Comparison of ENCODE assay signal across 21 mouse cellular contexts in the genomic region with DNA sequence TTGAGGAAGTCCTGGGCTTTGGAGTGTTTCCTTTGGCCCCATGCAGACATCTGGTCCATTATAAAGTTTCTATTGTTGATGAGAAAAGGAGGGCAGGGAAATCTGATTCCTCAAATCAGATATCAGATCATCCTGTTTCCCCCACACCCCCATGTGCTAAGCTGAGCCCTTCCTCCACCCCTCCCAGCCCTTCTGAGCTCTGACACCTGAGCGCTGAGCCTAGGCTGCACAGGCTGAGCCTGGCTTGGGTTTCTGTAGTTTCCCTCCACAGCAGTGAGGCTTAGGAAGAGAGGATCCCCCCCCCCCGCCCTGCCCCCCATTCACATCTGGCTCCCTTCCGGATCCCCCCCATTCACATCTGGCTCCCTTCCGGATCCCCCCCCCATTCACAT. TPM values are rescaled to one million over a fixed set of nuclear protein-coding genes. Genes with fewer than 3 reads are reported as not detected.
DNase-seq lines count a peak whose midpoint lies in the region; ATAC-seq and TF ChIP-seq lines count a peak whose summit lies in the region.
"Had no signal": no experiment of that assay in that cellular context is flagged by ENCODE, and none has a peak within 500 bp of the region (broad histone marks: within the 10 kb centered on the region; RNA-seq: fewer than 3 reads in every experiment).

No protein-coding gene starts in this region.

- ATAC-seq in intestine, embryonic 14.5 days (replicated peaks; ENCODE audit: low FRiP score, low TSS enrichment, low read depth) = no peak
- no peak for ATAC-seq in intestine, embryonic 16.5 days
- no peak for ATAC-seq in stomach, embryonic 15.5 days (ENCODE audit: insufficient read depth, low FRiP score, low read depth)
- ATAC-seq in stomach, postnatal 0 days (ENCODE audit: low FRiP score, low TSS enrichment) = no peak
- ATAC-seq in limb, embryonic 13.5 days (ENCODE audit: low FRiP score, low read depth) = peak; percentile 61; the same call in 1 of the 2 replicates
- ATAC-seq in midbrain, embryonic 15.5 days (replicated peaks) = no peak
- ATAC-seq: CD4-positive, CD25-positive, alpha-beta regulatory T cell, adult 4 months; forebrain, embryonic 14.5 days; inflammation-experienced regulatory T-cells, adult 6 months; lung, postnatal 0 days had no signal

- no peaks in the 10 kb centered on the region for H3K27me3 ChIP-seq in intestine, embryonic 14.5 days (replicated peaks; ENCODE audit: control insufficient read depth, insufficient read depth, low read length)
- H3K27me3 ChIP-seq in intestine, embryonic 16.5 days (replicated peaks; ENCODE audit: control insufficient read depth, insufficient read depth, low read length) = no peaks in the 10 kb centered on the region
- H3K27me3 ChIP-seq in stomach, embryonic 15.5 days (replicated peaks) = no peaks in the 10 kb centered on the region
- H3K27me3 ChIP-seq in stomach, postnatal 0 days (ENCODE audit: control insufficient read depth, insufficient read depth, low read length) = no peaks in the 10 kb centered on the region
- H3K27me3 ChIP-seq in limb, embryonic 13.5 days = no peaks in the 10 kb centered on the region
- no peaks in the 10 kb centered on the region for H3K27me3 ChIP-seq in midbrain, embryonic 15.5 days (replicated peaks)
- H3K27me3 ChIP-seq: heart, embryonic 12.5 days; limb, embryonic 15.5 days; liver, embryonic 15.5 days; midbrain, embryonic 12.5 days; neural tube, embryonic 15.5 days had no signal

- peaks cover 11% of the 10 kb centered on the region for H3K4me1 ChIP-seq in intestine, embryonic 14.5 days (replicated peaks; ENCODE audit: control insufficient read depth, insufficient read depth, low read length)
- 0 out of 2 replicates have a peak, but pooled peaks cover 2% of the 10 kb centered on the region for H3K4me1 ChIP-seq in intestine, embryonic 16.5 days (ENCODE audit: control insufficient read depth, insufficient read depth, low read length)
- H3K4me1 ChIP-seq in stomach, embryonic 15.5 days = peaks cover 11% of the 10 kb centered on the region; the same call in 1 of the 2 replicates
- H3K4me1 ChIP-seq in stomach, postnatal 0 days (replicated peaks; ENCODE audit: control insufficient read depth, insufficient read depth) = no peaks in the 10 kb centered on the region
- H3K4me1 ChIP-seq in limb, embryonic 13.5 days = peaks cover 23% of the 10 kb centered on the region
- 0 out of 2 replicates have a peak, but pooled peaks cover 5% of the 10 kb centered on the region for H3K4me1 ChIP-seq in midbrain, embryonic 15.5 days
- H3K4me1 ChIP-seq: liver, embryonic 15.5 days; neural tube, embryonic 15.5 days had no signal

- H3K27ac ChIP-seq in intestine, embryonic 14.5 days (ENCODE audit: low read depth) = no peak overlapping the region
- H3K27ac ChIP-seq in intestine, embryonic 16.5 days (ENCODE audit: low read length) = no peak overlapping the region
- no peak overlapping the region for H3K27ac ChIP-seq in stomach, embryonic 15.5 days
- no peak overlapping the region for H3K27ac ChIP-seq in stomach, postnatal 0 days (replicated peaks)
- no peak overlapping the region for H3K27ac ChIP-seq in limb, embryonic 13.5 days
- no peak overlapping the region for H3K27ac ChIP-seq in midbrain, embryonic 15.5 days
- H3K27ac ChIP-seq: limb, embryonic 15.5 days; liver, embryonic 15.5 days; midbrain, embryonic 12.5 days; neural tube, embryonic 15.5 days had no signal

- H3K4me3 ChIP-seq in intestine, embryonic 14.5 days (ENCODE audit: low read depth, low read length) = no peak overlapping the region
- H3K4me3 ChIP-seq in intestine, embryonic 16.5 days (ENCODE audit: low read length) = no peak overlapping the region
- no peak overlapping the region for H3K4me3 ChIP-seq in stomach, embryonic 15.5 days (replicated peaks)
- H3K4me3 ChIP-seq in stomach, postnatal 0 days (ENCODE audit: low read depth, low read length) = no peak overlapping the region
- H3K4me3 ChIP-seq in limb, embryonic 13.5 days = no peak overlapping the region
- no peak overlapping the region for H3K4me3 ChIP-seq in midbrain, embryonic 15.5 days
- H3K4me3 ChIP-seq: heart, embryonic 12.5 days; limb, embryonic 15.5 days; liver, embryonic 15.5 days; midbrain, embryonic 12.5 days; neural tube, embryonic 15.5 days had no signal

- WGBS in intestine, embryonic 14.5 days = 37% methylated on average over 4 of the region's 4 CpGs
- WGBS in intestine, embryonic 16.5 days = 39% methylated on average over 4 of the region's 4 CpGs
- whole genome bisulfite sequencing in stomach, embryonic 15.5 days = 14% methylated on average over 4 of the region's 4 CpGs
- WGBS in stomach, postnatal 0 days = 30% methylated on average over 4 of the region's 4 CpGs
- WGBS in limb, embryonic 13.5 days = 18% methylated on average over 4 of the region's 4 CpGs
- WGBS in midbrain, embryonic 15.5 days = 48% methylated on average over 4 of the region's 4 CpGs

- no peak overlapping the region for H3K9ac ChIP-seq in intestine, embryonic 14.5 days (ENCODE audit: low read length)
- no peak overlapping the region for H3K9ac ChIP-seq in intestine, embryonic 16.5 days (ENCODE audit: low read depth, low read length)
- H3K9ac ChIP-seq in stomach, embryonic 15.5 days = no peak overlapping the region
- no peak overlapping the region for H3K9ac ChIP-seq in stomach, postnatal 0 days (ENCODE audit: low read length)
- H3K9ac ChIP-seq in limb, embryonic 13.5 days = no peak overlapping the region
- no peak overlapping the region for H3K9ac ChIP-seq in midbrain, embryonic 15.5 days
- H3K9ac ChIP-seq: limb, embryonic 15.5 days; liver, embryonic 15.5 days; midbrain, embryonic 12.5 days; neural tube, embryonic 15.5 days had no signal

- no peak for TF ChIP-seq EP300 in stomach, postnatal 0 days (optimal IDR thresholded peaks at IDR 0.05)

- no peaks in the 10 kb centered on the region for H3K36me3 ChIP-seq in intestine, embryonic 14.5 days (ENCODE audit: control insufficient read depth, insufficient read depth, low read length)
- H3K36me3 ChIP-seq in intestine, embryonic 16.5 days (ENCODE audit: control insufficient read depth, insufficient read depth, low read length) = no peaks in the 10 kb centered on the region
- no peaks in the 10 kb centered on the region for H3K36me3 ChIP-seq in stomach, embryonic 15.5 days
- H3K36me3 ChIP-seq in stomach, postnatal 0 days (ENCODE audit: control insufficient read depth, insufficient read depth, low read length) = no peaks in the 10 kb centered on the region
- H3K36me3 ChIP-seq in limb, embryonic 13.5 days = no peaks in the 10 kb centered on the region
- no peaks in the 10 kb centered on the region for H3K36me3 ChIP-seq in midbrain, embryonic 15.5 days (replicated peaks)
- H3K36me3 ChIP-seq: heart, embryonic 12.5 days; limb, embryonic 15.5 days; liver, embryonic 15.5 days; midbrain, embryonic 12.5 days; neural tube, embryonic 15.5 days had no signal

- H3K4me2 ChIP-seq in intestine, embryonic 14.5 days (ENCODE audit: low read length) = peak overlapping the region; percentile 6; the same call in 1 of the 2 replicates
- H3K4me2 ChIP-seq in intestine, embryonic 16.5 days (ENCODE audit: low read depth, low read length) = no peak overlapping the region
- H3K4me2 ChIP-seq in stomach, embryonic 15.5 days = 0 out of 2 replicates have a peak overlapping the region, but pooled peaks have one; percentile 13
- H3K4me2 ChIP-seq in stomach, postnatal 0 days (replicated peaks; ENCODE audit: low read depth) = no peak overlapping the region
- H3K4me2 ChIP-seq in limb, embryonic 13.5 days (replicated peaks) = no peak overlapping the region
- no peak overlapping the region for H3K4me2 ChIP-seq in midbrain, embryonic 15.5 days
- H3K4me2 ChIP-seq: heart, embryonic 12.5 days; limb, embryonic 15.5 days; liver, embryonic 15.5 days; midbrain, embryonic 12.5 days; neural tube, embryonic 15.5 days had no signal

- DNase-seq in embryo, embryonic 11 days = peak; percentile 53
- no peak for DNase-seq in embryo, embryonic 9.5 days (ENCODE audit: extremely low spot score)
- DNase-seq in intestine, embryonic 14.5 days (ENCODE audit: low spot score) = no peak
- DNase-seq in stomach, postnatal 0 days (ENCODE audit: low spot score) = no peak
- DNase-seq: adrenal gland, postnatal 14 days; cerebellum, adult 9-11 months; gastrocnemius, postnatal 25 days; kidney, postnatal 36 days had no signal

- TF ChIP-seq CTCF in stomach, postnatal 0 days (IDR thresholded peaks at IDR 0.05; ENCODE audit: low read depth) = no peak

- no peaks in the 10 kb centered on the region for H3K9me3 ChIP-seq in intestine, embryonic 14.5 days (ENCODE audit: control insufficient read depth, low read length)
- no peaks in the 10 kb centered on the region for H3K9me3 ChIP-seq in intestine, embryonic 16.5 days (ENCODE audit: control insufficient read depth, low read length)
- H3K9me3 ChIP-seq in stomach, embryonic 15.5 days = no peaks in the 10 kb centered on the region
- no peaks in the 10 kb centered on the region for H3K9me3 ChIP-seq in stomach, postnatal 0 days (ENCODE audit: control insufficient read depth, low read length)
- no peaks in the 10 kb centered on the region for H3K9me3 ChIP-seq in limb, embryonic 13.5 days
- H3K9me3 ChIP-seq in midbrain, embryonic 15.5 days = no peaks in the 10 kb centered on the region
- H3K9me3 ChIP-seq: heart, embryonic 12.5 days; limb, embryonic 15.5 days; liver, embryonic 15.5 days; midbrain, embryonic 12.5 days; neural tube, embryonic 15.5 days had no signal

RNA-seq across cellular contexts. Expression of gene Tbc1d7, which starts 46.6 kb away (rescaled TPM):
- 45.0 and 45.6 TPM in 2 replicates for polyA plus RNA-seq in intestine, embryonic 14.5 days (2014; fragmentation: Nextera tagmentation; extraction: Ambion mirVana)
- 28.0 and 33.9 TPM in 2 replicates for polyA plus RNA-seq in intestine, embryonic 16.5 days (2015; fragmentation: Nextera tagmentation; extraction: Ambion mirVana)
- polyA plus RNA-seq in stomach, embryonic 15.5 days (2015; fragmentation: Nextera tagmentation; extraction: Ambion mirVana) = 34.6 and 35.9 TPM in 2 replicates
- polyA plus RNA-seq in stomach, postnatal 0 days (2015; fragmentation: Nextera tagmentation; extraction: Ambion mirVana) = 30.9 and 31.3 TPM in 2 replicates
- 59.0 and 67.9 TPM in 2 replicates for polyA plus RNA-seq in limb, embryonic 13.5 days (2015; fragmentation: Nextera tagmentation; extraction: Ambion mirVana)
- 84.9 and 93.0 TPM in 2 replicates for polyA plus RNA-seq in midbrain, embryonic 15.5 days (2015; fragmentation: Nextera tagmentation; extraction: Ambion mirVana)

Comparison
In these comparisons a context has a peak if more than half of its experiments do, and no peak if none do; other contexts are left out.
1. H3K4me2 ChIP-seq: peak in intestine, embryonic 14.5 days (single experiment) and stomach, embryonic 15.5 days (single experiment); none in intestine, embryonic 16.5 days (single experiment), stomach, postnatal 0 days (single experiment), limb, embryonic 13.5 days (single experiment) and midbrain, embryonic 15.5 days (single experiment).